Mouse (Mus musculus): Measurements from ENCODE around the gene Slx4ip. TPM values are rescaled to one million over a fixed set of nuclear protein-coding genes. Genes with fewer than 3 reads are reported as not detected.

The Slx4ip gene
- polyA plus RNA-seq, 1 experiment, result 10.7 TPM

DNA sequence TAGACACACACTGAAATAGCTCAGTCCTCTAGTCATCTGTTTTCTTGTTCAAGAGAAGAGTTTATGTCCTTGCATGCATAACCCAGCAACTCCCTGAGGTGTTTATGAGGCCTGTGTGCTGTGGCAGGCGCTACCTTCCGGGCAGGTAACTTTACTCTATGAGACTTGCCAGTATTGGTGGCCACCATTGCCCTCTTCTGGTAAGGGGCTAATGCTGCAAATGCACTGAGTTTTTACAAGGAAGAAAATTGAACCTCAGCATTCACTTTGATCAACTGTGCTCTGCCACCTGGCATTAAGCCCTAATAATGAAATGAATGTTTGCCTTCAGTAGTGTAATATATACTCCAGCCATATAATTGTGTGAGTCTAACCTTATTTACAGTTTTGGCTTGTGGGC, 92.9 kb downstream of the Slx4ip start:
- TF ChIP-seq EP300 (IDR thresholded peaks at IDR 0.05; ENCODE audit: insufficient read depth, low read depth, low read length) (no peak), POLR2A (IDR thresholded peaks at IDR 0.05; ENCODE audit: insufficient read depth, low read length) (no peak), CTCF (IDR thresholded peaks at IDR 0.05; ENCODE audit: low read depth, low read length) (no peak)
- no peak overlapping the region for H3K27ac ChIP-seq (ENCODE audit: insufficient read depth, low read length)
- H3K4me1 ChIP-seq (ENCODE audit: control insufficient read depth, insufficient read depth, low read length), result no peaks in the 10 kb centered on the region
- H3K9me3 ChIP-seq (replicated peaks; ENCODE audit: control insufficient read depth, insufficient read depth, low read length, poor library complexity, severe bottlenecking), result no peaks in the 10 kb centered on the region
- H3K4me3 ChIP-seq (ENCODE audit: low read depth, low read length), result no peak overlapping the region
- no peaks in the 10 kb centered on the region for H3K36me3 ChIP-seq (ENCODE audit: control insufficient read depth, insufficient read depth, low read length, poor library complexity, severe bottlenecking)
- no peak overlapping the region for H3K9ac ChIP-seq (ENCODE audit: low read depth, poor library complexity, severe bottlenecking)
- H3K27me3 ChIP-seq (ENCODE audit: control insufficient read depth, insufficient read depth, low read length, poor library complexity, severe bottlenecking), result no peaks in the 10 kb centered on the region

DNA sequence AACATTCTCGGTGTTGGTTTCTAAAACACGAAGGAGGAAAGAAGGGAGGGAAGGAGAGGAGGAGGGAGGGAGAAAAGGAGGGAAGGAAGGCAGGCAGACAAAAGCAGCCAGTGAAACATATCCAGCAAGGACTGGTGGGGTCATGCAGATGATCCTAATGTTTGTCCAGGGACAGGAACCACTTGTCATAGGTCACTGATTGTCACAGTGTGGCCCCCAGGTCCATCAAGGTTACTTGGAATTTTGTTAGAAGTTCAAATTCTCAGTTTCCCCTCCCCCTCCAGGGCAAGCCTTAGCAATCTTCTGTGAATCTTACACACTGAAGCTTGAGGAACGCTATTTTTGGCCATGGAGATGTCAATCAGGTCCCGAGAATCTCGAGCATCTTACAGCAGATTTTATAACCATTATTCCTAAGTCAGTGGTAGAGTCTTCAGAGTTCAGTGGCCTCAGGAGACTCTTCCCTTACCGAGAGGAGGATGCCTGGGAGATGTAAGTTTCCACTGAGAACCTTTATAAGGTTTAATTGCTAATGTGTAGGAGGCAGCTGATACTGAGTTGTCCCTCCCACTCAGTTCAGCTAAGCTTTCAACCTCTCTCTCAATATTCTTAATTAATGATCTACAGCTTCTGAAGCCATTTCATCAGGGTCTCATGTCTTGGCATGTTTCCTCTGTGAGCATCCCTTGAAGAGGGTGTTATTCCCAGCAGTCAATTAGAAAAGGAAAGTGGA, 95.1 kb downstream of the Slx4ip start:
- no peak for TF ChIP-seq EP300 (IDR thresholded peaks at IDR 0.05; ENCODE audit: insufficient read depth, low read depth, low read length)
- TF ChIP-seq POLR2A (IDR thresholded peaks at IDR 0.05; ENCODE audit: insufficient read depth, low read length), result no peak
- TF ChIP-seq CTCF (IDR thresholded peaks at IDR 0.05; ENCODE audit: low read depth, low read length), result no peak
- H3K27me3 ChIP-seq (ENCODE audit: control insufficient read depth, insufficient read depth, low read length, poor library complexity, severe bottlenecking), result no peaks in the 10 kb centered on the region
- H3K36me3 ChIP-seq (ENCODE audit: control insufficient read depth, insufficient read depth, low read length, poor library complexity, severe bottlenecking), result no peaks in the 10 kb centered on the region
- H3K4me3 ChIP-seq (ENCODE audit: low read depth, low read length), result no peak overlapping the region
- H3K9me3 ChIP-seq (replicated peaks; ENCODE audit: control insufficient read depth, insufficient read depth, low read length, poor library complexity, severe bottlenecking), result no peaks in the 10 kb centered on the region
- H3K9ac ChIP-seq (ENCODE audit: low read depth, poor library complexity, severe bottlenecking), result no peak overlapping the region
- H3K4me1 ChIP-seq (ENCODE audit: control insufficient read depth, insufficient read depth, low read length), result peaks cover 1% of the 10 kb centered on the region
- H3K27ac ChIP-seq (ENCODE audit: insufficient read depth, low read length), result no peak overlapping the region

DNA sequence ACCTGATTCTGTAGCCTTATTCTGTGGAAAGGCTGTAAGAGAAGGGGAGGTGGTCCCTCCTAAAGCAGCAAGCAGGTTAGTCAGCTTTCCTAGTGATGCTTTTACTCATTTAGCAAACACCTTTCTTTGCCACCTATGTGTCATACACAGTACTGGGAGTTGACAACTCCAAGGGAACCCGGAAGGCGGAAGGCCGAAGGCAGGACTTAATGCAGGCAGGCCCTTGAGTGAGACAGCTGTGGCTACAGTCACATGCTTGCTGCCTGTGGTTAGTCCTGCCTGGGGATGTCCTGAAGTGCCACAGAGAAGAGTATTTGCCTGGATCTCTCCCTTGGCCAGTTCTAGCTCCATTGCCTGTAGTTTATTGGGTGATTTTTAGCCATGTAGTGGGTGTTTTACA, 102.1 kb downstream of the Slx4ip start:
- no peaks in the 10 kb centered on the region for H3K27me3 ChIP-seq (ENCODE audit: control insufficient read depth, insufficient read depth, low read length, poor library complexity, severe bottlenecking)
- no peak overlapping the region for H3K4me3 ChIP-seq (ENCODE audit: low read depth, low read length)
- no peak for TF ChIP-seq CTCF (IDR thresholded peaks at IDR 0.05; ENCODE audit: low read depth, low read length)
- no peak for TF ChIP-seq EP300 (IDR thresholded peaks at IDR 0.05; ENCODE audit: insufficient read depth, low read depth, low read length)
- TF ChIP-seq POLR2A (IDR thresholded peaks at IDR 0.05; ENCODE audit: insufficient read depth, low read length), result no peak
- no peaks in the 10 kb centered on the region for H3K36me3 ChIP-seq (ENCODE audit: control insufficient read depth, insufficient read depth, low read length, poor library complexity, severe bottlenecking)
- H3K9me3 ChIP-seq (replicated peaks; ENCODE audit: control insufficient read depth, insufficient read depth, low read length, poor library complexity, severe bottlenecking), result no peaks in the 10 kb centered on the region
- peaks cover 1% of the 10 kb centered on the region for H3K4me1 ChIP-seq (ENCODE audit: control insufficient read depth, insufficient read depth, low read length)
- H3K9ac ChIP-seq (ENCODE audit: low read depth, poor library complexity, severe bottlenecking), result no peak overlapping the region
- H3K27ac ChIP-seq (ENCODE audit: insufficient read depth, low read length), result no peak overlapping the region

DNA sequence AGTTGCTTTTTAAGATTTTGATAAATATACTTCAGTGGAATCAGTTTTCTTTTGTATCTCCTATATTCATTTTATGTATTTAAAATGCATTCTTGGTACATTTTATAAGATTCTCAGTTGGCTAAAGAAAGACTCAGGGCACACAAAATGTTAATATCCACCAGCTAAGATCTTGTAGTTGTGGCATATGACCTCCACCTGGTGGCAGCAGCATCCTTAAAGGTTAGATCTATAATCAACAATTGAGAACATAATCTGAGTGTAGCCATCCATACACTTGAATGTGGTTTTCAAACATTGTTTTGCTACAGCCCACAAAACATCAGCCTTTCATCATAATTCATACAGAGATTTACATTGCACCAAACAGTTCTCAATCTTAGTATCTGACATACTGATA, 106.1 kb downstream of the Slx4ip start:
- H3K4me1 ChIP-seq (ENCODE audit: control insufficient read depth, insufficient read depth, low read length), result no peaks in the 10 kb centered on the region
- H3K27ac ChIP-seq (ENCODE audit: insufficient read depth, low read length), result no peak overlapping the region
- H3K36me3 ChIP-seq (ENCODE audit: control insufficient read depth, insufficient read depth, low read length, poor library complexity, severe bottlenecking), result no peaks in the 10 kb centered on the region
- no peak overlapping the region for H3K4me3 ChIP-seq (ENCODE audit: low read depth, low read length)
- no peak for TF ChIP-seq POLR2A (IDR thresholded peaks at IDR 0.05; ENCODE audit: insufficient read depth, low read length)
- no peak for TF ChIP-seq CTCF (IDR thresholded peaks at IDR 0.05; ENCODE audit: low read depth, low read length)
- TF ChIP-seq EP300 (IDR thresholded peaks at IDR 0.05; ENCODE audit: insufficient read depth, low read depth, low read length), result no peak
- no peaks in the 10 kb centered on the region for H3K9me3 ChIP-seq (replicated peaks; ENCODE audit: control insufficient read depth, insufficient read depth, low read length, poor library complexity, severe bottlenecking)
- H3K9ac ChIP-seq (ENCODE audit: low read depth, poor library complexity, severe bottlenecking), result no peak overlapping the region
- H3K27me3 ChIP-seq (ENCODE audit: control insufficient read depth, insufficient read depth, low read length, poor library complexity, severe bottlenecking), result no peaks in the 10 kb centered on the region

DNA sequence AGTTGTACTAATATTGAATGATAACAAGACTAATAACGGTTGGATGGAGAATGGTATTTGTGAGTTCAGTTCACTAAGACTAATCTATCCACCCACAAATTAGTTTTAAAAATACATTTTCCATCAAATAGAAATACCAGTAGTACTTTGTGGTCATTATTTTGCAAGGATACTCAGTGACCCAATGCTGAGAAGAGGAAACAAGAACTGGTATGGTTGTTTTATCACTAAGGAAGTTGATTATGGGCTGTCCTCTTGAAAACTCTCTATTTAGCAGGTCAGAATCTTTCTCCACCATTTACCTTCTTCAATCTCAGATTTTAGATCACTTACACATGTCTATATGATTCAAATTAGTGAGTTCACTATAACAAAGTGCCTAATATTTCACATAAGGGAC, 111.0 kb downstream of the Slx4ip start:
- Histone ChIP-seq H3K9ac (ENCODE audit: low read depth, poor library complexity, severe bottlenecking) (no peak overlapping the region), H3K36me3 (ENCODE audit: control insufficient read depth, insufficient read depth, low read length, poor library complexity, severe bottlenecking) (no peaks in the 10 kb centered on the region), H3K4me1 (ENCODE audit: control insufficient read depth, insufficient read depth, low read length) (no peaks in the 10 kb centered on the region), H3K9me3 (replicated peaks; ENCODE audit: control insufficient read depth, insufficient read depth, low read length, poor library complexity, severe bottlenecking) (no peaks in the 10 kb centered on the region), H3K4me3 (ENCODE audit: low read depth, low read length) (no peak overlapping the region), H3K27me3 (ENCODE audit: control insufficient read depth, insufficient read depth, low read length, poor library complexity, severe bottlenecking) (no peaks in the 10 kb centered on the region), H3K27ac (ENCODE audit: insufficient read depth, low read length) (no peak overlapping the region)
- TF ChIP-seq EP300 (IDR thresholded peaks at IDR 0.05; ENCODE audit: insufficient read depth, low read depth, low read length) (no peak), CTCF (IDR thresholded peaks at IDR 0.05; ENCODE audit: low read depth, low read length) (no peak), POLR2A (IDR thresholded peaks at IDR 0.05; ENCODE audit: insufficient read depth, low read length) (no peak)

DNA sequence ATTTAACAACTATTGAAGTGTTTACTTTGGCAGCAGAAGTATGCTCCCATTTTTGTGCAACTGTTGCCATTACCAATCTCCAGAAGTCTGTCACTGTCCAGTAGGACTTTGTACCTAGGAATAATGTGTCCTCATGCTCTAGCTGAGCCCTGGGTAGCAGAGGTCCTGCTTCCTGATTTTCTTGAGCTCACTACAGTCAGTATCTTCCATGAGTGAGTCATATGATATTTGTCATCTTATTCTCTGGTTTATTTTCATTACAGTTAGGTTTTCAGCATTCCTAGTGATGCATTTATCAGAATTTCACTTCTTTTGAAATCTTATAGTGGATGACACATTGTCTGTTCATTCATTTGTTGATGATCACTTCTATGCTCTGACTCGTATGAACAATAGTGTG, 115.6 kb downstream of the Slx4ip start:
- H3K9me3 ChIP-seq (replicated peaks; ENCODE audit: control insufficient read depth, insufficient read depth, low read length, poor library complexity, severe bottlenecking), result no peaks in the 10 kb centered on the region
- TF ChIP-seq EP300 (IDR thresholded peaks at IDR 0.05; ENCODE audit: insufficient read depth, low read depth, low read length) (no peak), CTCF (IDR thresholded peaks at IDR 0.05; ENCODE audit: low read depth, low read length) (no peak), POLR2A (IDR thresholded peaks at IDR 0.05; ENCODE audit: insufficient read depth, low read length) (no peak)
- no peaks in the 10 kb centered on the region for H3K27me3 ChIP-seq (ENCODE audit: control insufficient read depth, insufficient read depth, low read length, poor library complexity, severe bottlenecking)
- no peaks in the 10 kb centered on the region for H3K4me1 ChIP-seq (ENCODE audit: control insufficient read depth, insufficient read depth, low read length)
- H3K36me3 ChIP-seq (ENCODE audit: control insufficient read depth, insufficient read depth, low read length, poor library complexity, severe bottlenecking), result no peaks in the 10 kb centered on the region
- H3K9ac ChIP-seq (ENCODE audit: low read depth, poor library complexity, severe bottlenecking), result no peak overlapping the region
- H3K27ac ChIP-seq (ENCODE audit: insufficient read depth, low read length), result no peak overlapping the region
- no peak overlapping the region for H3K4me3 ChIP-seq (ENCODE audit: low read depth, low read length)
